Mouse (Mus musculus) telencephalon, adult 2 months (tissue): ENCODE results near the gene Tex9.

Experiments
- DNase-seq: peaks from one replicate; pipeline ENCODE4 v3.0.0-alpha.2; 2011; ENCODE audit warnings: low read depth, low spot score

Gene Tex9

DNA sequence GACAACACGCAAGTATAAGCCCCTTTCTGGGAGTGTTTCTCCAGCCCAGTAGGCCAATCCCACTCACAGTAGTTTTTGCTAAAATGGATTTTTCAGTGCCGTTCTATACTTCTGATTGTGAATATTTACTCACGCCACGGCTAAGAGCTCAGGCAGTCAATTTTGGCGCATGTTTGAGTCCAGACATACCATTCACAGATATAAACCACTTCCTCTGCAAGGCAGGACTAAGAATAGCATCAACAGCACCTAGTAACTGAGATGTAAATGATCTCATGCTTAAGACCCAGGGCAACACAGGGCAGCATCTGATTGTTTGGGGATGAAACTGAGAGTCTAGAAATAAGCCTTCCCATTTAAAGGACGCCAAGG lies at the start of gene Tex9:
Tex9 (minus strand) TSS at position 19 of the 372 bp plus-strand sequence.
- no peak for DNase-seq

- no peak for DNase-seq
Measured at GRCm38 (mm10) chr9:72537086-72537485, 45.1 kb upstream of the Tex9 start.

GRCm38 (mm10) chr9:72535394-72535793 lies 43.4 kb upstream of the Tex9 start:
- no peak for DNase-seq

- no peak for DNase-seq
Measured at GRCm38 (mm10) chr9:72534985-72535384, 43.0 kb upstream of the Tex9 start.

DNA sequence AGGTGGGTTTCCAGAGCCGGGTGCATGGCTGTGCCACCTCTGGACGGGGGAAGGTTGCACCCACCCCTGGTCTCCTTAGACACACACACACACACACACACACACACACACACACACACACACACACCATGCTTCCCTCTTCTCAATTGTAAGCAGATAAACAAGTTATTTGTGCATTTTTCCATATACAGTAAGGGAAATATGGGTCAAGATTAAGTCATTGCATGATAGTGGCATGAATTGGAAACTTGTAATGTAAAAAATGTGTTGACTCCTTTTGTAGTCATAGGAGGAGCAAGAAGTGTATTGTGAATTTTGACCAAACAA lies 41.0 kb upstream of the Tex9 start:
- DNase-seq, result no peak

DNA sequence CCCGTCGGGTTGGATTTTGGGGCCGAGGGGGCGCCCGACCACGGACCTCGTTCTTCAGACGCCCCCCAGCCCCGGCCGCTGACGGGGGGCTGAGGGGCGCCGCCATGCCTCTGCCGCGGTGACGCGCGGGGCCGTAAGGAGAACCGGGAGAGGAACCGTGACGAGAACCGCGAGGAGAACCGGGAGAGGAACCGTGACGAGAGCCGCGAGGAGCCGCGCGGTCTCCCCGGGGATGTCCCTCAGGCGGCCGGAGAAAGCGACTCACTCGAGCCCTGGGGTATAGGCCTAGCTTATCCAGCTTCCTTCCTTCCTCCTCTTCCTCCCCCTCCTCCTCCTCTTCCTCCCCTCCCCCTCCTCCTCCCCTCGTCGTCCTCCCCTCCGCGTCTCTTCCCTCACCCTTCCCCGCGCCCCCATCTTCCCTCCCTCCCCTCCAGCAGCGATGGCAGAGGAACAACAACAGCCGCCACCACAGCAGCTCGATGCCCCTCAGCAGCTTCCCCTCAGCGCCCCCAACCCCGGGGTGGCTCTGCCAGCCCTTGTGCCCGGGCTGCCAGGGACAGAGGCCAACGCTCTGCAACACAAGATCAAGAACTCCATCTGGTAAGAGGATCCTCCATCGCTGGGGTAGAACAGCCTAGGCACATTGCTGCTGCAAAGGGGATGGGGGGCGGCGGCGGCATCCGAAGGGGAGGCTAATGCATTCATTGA lies 40.5 kb upstream of the Tex9 start:
- DNase-seq, result no peak

DNA sequence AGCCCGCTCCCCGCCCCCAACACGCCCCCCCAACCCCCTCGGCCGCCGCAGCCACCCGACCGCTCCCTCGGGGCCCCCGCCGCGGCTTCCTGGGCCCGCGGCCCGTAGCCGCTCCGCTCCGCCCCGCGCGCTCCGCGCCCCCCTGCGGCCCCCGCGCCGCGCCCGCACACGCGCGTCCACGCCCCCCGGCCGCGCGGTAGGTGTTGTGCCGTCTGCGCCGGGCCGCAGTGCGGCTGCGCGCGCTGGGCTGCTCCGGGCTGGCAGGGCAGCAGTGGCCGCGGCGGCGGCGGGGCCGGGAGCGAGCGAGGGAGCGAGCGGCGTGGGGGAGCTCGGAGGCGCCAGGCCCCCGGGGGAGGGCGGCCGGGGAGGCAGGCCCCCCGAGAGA lies 40.0 kb upstream of the Tex9 start, which contains the start of gene Rfx7:
Rfx7 (plus strand) TSS at position 245 of the 385 bp plus-strand sequence.
- DNase-seq, result no peak

GRCm38 (mm10) chr9:72531291-72531995 lies 39.4 kb upstream of the Tex9 start:
- peak; percentile 91 for DNase-seq

DNA sequence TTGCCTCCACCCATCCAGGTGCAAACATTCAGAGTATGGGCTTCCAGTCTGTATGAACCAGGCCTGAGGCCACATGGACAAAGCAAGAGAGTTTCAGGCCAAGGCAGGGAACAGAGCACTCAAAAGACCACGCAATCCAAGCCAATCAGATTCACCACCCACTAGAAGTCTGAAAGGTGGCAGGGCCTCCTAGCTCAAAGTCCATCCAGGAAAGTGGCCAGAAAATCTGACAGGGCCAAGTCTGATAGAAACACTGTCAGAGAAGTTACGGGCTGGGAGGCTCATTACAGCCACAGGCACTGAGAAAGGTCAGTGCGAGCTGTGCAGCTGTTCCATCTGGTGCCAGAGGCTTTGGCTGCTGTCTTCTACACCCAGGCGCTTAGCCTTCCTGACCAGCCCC lies 38.8 kb upstream of the Tex9 start:
- no peak for DNase-seq

DNA sequence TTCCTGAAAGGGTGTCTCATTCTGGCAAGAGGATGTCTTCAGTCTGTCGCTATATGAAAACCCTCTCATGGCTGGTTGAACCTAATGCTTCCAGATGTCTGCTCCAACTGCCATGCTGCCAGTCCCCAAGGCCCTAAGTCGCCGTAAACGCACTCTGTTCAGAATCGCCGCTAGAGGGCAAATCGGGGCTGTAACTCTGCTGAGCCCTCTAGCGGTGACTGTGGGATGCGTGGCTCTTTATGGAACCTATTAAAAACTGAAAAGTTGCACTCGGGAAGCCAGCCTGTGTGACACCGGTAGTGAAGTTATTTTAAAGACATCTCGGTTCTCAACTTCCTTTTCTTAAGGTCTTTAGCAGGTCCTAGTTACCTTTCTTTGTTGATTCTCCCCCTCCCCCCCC lies 38.2 kb upstream of the Tex9 start:
- DNase-seq, result peak; percentile 85

DNA sequence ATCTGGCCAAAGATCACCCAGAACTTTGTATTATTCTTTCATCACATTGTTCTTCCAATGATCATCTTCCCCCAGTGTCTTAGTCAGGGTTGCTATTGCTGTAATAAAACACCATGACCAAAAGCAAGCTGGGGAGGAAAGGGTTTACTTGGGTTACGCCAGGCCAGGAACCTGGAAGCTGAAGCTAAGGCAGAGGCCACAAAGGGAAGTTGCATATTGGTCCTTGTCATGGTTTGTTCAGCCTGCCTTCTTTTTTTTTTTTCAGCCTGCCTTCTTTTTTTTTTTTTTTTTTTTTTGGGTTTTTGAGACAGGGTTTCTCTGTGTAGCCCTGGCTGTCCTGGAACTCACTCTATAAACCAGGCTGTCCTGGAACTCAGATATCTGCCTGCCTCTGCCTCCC lies 34.1 kb upstream of the Tex9 start:
- DNase-seq, result no peak

GRCm38 (mm10) chr9:72520849-72521248 lies 28.8 kb upstream of the Tex9 start:
- peak; percentile 56 for DNase-seq

DNA sequence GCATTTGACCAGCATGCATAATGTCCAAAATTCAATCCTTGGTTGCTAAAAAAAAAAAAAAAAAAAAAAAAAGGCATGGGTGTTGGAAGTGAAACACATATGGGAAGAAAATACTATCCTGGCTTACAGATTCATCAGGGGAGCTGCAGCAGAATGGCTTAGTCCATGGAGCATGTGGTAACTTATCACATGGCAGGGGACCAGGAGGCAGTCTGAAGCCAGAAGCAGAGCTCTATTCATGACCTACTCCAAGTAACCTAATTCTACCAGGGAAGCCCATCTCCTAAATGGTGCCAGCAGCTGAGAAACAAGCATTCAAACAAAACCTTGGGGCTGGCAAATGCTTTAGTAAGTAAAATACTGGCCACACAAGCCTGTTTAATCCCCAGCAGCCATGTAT lies 27.2 kb upstream of the Tex9 start:
- no peak for DNase-seq

- no peak for DNase-seq
Measured at GRCm38 (mm10) chr9:72515366-72515765, 23.4 kb upstream of the Tex9 start.

GRCm38 (mm10) chr9:72512229-72512981 lies 20.4 kb upstream of the Tex9 start:
- DNase-seq, result no peak

DNA sequence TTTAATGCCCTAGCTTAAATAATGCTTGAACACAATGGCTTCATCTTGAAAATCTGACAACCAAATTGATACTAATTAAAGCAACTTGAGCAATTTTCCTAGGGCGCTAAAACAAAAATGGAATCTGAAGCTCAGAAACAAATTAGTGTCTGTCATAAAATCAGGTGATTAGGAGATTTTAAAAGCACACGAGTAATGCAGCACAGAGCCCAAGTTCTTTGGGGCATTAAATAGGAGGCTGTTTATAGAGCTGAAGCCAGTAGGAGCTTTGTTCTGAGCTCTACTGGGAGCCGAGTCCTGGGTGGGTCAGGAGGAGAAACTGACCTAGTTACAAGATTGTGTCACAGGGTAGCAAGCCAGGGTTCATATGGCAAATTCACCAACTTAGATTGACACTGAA lies 5.2 kb upstream of the Tex9 start:
- DNase-seq, result peak; percentile 8

DNA sequence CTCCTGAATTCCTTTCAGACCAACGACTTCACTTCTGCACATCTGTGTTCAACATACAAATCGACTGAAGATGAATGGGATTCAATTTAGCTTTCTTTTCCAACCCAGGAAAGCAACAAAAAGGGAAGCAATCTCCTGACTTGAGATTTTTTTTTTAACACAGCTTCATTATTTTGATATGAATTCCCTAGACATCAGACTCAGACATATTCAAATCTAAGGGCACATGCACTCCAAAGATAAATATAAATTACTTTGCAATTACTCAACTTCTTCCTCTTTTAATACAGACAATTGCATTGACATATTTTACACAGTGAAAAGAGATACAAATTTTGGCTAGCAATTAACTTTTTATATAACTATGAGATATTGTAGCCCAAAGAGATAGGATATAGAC lies 4.7 kb upstream of the Tex9 start:
- DNase-seq, result no peak

- no peak for DNase-seq
Measured at GRCm38 (mm10) chr9:72493984-72494685, 2.1 kb upstream of the Tex9 start.

DNA sequence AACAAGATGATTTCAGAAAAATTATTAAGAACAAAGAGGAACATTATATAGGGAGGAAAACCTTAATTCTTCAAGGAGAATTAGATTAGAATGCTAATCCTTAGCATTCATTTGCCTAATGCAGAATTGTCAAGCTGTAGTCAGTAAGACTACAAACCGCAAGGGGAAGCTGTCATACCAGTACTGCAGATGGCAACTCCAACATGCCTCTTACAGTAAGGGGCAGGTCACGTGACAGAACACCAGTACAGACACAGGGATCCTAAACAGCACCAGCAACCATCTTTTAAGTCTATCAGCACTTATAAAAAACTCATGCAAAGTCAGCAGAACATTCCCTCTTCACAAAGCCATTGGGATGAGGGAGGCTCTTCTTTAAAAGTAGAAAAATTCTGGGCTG lies 1.5 kb upstream of the Tex9 start:
- no peak for DNase-seq

- peak; percentile 76 for DNase-seq
Measured at GRCm38 (mm10) chr9:72491559-72492193, 336 bp downstream of the Tex9 start.

DNA sequence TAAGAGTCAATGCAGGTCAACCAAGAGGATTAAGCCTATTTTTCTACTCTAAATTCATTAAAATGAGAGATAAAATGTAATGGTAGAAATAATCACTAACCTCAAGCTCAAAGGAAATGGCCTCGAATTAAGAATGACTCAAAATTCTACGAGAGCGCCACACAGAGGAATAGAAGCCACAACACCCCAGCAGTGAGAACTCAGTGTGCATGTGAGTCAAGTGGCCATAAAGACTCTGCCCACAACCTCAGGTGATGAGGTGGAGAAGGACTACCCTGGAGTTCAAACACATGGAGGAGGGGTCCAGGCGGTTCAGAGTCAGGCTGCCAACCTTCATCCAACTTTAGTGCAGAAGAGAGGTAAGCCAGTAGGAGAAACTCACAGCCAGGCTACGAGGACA lies 2.9 kb downstream of the Tex9 start:
- DNase-seq, result no peak

- no peak for DNase-seq
Measured at GRCm38 (mm10) chr9:72488523-72488922, 3.5 kb downstream of the Tex9 start.
